Mouse (Mus musculus): ENCODE results near the gene Zbtb32.

The Zbtb32 gene

GRCm38 (mm10) chr7:30600651-30601050 lies 1.9 kb upstream of the Zbtb32 start:
- DNase-seq (ENCODE audit: low spot score) = no peak

GRCm38 (mm10) chr7:30599933-30600353 lies 1.2 kb upstream of the Zbtb32 start:
- peak; percentile 80 for DNase-seq (ENCODE audit: low spot score)

DNA sequence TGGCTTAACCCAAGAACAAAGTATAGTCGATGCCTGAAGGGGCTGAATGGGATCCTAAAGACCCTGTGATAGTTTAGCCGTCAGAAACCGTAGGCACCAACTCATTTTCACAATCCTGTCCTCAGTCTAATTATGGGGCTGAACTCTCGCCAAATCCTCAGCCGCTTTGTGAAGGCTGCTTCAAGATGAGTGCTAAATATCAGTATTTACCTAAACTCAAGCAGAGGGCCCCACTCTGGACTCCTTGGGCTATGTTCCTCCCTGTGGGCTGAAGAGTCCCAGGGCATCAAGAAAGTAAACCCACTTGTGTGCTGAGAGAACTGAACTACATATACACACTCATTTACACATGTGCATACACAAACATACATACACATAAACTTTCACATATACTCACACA lies 1.9 kb downstream of the Zbtb32 start:
- no peak for DNase-seq (ENCODE audit: low spot score)

DNA sequence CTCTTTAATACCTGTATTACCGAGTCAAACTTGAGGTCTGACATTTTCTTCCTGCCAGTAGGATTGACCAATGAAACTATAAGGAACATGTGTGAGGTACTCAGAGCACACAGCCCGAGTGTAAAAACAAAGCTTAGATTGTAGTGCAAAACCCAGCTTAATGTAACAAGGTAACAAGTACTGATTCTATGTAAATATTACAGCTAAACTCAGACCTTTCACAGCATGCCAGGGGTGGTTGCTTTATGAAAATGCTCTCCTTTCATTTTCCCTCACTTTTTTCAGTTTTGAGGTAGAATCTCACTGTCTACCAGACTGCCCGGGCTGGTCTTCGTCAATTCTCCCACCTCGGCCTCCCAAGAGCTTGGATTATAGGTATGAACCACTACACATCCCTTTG lies 2.6 kb downstream of the Zbtb32 start:
- no peak for DNase-seq (ENCODE audit: low spot score)

DNA sequence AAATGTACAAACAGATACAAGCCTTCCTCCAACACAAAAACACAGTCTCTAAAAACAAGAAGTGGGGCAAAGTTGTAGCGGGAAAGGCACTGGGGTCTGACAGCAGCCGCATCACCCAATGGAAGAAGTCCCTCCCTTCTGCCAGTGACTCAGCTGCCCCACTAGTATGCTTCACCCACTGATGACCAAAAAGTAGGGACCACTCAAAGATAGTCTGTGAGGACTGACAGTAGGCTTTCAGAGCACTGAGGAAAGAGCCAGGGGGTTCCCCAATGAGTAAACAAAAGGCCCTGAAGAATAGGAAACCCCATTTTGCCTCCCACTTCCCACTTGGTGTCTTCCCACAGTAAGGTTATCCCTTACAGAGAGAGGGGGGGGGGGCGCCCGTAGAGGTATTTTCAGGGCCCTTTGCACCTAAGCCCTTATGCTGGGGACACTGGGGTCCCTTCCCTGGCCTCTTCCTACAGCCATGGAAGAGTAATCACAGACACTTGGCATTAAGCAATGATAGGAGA lies 4.1 kb downstream of the Zbtb32 start:
- DNase-seq (ENCODE audit: low spot score) = no peak

DNA sequence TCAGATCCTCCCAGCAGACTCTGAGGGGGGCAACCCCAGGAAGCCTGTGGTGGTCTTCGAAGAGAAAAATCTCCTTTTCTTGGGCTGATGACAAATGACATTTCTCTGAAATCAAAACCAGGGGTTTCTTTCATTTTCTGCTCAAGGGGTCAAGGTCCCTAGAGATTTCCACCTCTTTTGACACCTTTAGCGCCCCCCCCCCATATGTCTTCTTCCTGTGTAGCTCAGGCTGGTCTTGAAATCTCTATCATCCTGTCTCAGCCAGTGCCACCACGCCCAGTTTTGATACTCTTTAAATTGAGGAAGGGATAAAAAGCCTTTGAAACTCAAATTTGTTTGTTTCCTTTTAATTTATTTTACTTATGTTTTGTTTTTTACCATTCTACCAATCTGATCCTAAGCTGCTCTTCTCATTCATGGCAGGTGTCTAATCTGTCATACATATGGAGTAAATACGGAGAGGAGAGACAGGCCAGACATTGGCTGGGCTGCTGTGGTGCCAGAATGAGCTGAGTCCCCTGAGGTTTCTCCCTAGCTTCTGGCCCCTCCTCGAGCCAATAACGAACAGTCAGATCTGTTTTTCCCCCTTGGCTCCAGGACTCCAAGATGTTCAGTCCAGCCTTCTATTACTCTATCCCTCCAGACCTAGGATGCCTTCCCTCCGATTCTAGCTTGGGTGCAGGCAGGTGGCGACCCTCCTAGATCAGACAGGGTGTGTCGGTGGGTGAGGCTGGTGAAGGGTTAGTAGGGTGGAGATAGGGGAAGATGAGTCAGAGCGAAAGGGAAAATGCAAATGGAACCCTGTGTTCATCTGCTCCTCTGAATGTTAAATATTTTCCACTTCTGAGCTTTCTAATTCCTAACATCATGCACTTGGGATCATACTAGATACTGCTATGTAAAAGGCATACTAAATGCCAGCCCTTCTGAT lies 4.9 kb downstream of the Zbtb32 start:
- no peak for DNase-seq (ENCODE audit: low spot score)

GRCm38 (mm10) chr7:30592772-30593423 lies 5.8 kb downstream of the Zbtb32 start:
- DNase-seq (ENCODE audit: low spot score) = no peak

DNA sequence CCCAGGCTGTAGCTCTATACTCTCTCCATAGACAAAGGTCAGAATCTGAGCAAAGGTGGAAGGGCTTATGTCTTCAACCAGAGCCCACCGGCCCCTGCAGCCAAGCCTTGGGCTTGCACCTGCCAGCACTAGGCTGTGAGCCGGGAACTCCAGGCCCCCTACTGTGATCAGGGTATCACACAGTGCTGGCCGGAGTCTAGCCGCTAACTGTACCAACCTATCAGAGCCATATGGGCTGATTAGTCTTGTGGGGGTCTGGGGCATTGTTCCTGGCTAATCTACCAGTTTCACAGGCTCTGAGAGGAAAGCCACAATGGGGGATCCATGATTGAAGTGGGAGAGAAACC lies 7.1 kb downstream of the Zbtb32 start:
- no peak for DNase-seq (ENCODE audit: low spot score)

DNA sequence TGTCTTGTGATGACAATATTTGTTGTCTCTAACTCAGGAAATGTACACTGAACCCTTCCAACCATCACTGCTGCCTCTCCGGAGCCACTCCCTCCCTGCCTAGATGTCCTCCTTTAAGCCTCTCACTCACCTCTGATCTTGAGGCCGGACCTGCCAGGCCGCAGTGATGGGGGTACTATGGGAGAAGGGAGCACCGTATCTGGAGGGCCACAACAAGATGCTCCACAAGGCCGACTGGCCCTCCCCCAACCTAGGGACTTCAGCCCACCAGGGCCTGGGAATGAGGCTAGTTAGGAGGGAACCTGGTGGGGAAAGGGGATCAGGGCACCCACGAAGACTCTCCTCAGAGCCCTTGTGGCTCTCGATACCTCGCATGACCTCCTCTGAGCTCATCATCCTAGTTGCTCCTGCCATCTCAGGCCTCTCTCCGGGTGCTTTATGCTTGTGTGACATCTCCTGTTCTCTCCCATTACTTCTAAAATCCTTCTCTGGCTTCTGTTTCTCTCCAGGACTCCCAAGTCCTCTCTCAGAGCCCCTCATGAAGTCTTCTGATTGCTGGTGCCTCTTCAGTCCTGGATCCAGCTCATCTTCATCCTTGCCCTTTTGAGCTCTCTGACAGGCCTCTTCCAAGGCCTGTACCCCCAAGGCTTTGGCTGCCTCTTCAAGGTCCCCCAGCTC lies 7.6 kb downstream of the Zbtb32 start:
- no peak for DNase-seq (ENCODE audit: low spot score)

- peak; percentile 81 for DNase-seq (ENCODE audit: low spot score)
These were observed 9.0 kb downstream of the Zbtb32 start for GRCm38 (mm10) chr7:30589435-30590301.

GRCm38 (mm10) chr7:30588676-30589434 lies 9.9 kb downstream of the Zbtb32 start, which contains the start of gene Kmt2b:
Gene Kmt2b, minus strand, starts transcription at chr7:30588726.
- peak; percentile 86 for DNase-seq (ENCODE audit: low spot score)

DNA sequence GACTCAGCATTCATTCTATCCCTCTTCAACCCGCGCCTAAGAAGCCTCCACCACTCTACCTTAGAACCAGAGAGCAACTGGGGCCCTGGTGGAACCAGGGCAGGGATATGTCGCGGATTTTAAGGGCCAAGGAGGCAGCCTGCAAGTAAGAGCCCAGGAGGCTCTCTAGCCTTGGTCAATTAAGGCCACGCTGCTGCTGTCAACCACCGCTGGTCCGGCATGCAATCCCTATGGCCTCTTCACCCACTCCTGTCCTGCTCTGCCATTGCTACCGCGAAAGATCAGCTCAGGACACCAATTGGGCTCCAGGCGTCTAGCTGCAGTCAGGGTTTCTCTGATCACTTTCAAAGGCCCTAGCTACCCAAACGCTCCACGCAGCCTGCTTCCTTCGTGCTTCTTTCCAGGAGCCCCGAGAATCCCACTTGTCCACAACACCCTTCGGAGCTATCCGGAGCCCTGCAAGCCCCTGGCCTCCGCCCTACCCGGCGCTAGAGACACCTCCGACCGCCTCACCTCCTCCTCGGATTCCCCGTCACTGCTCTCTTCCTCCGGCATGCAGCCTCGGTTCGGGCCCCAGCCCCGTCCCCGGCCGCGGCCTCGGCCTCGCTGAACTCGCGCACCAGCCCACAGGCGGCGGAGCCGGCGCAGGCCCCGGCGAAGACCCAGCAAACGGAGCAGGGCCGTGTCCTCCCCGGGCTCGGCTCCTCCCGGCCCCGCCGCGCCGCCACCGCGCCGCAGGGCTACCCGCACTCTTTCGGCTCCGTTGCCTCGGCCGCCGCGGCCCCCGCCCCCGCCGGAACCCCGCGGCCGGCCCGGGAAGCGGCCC lies 10.7 kb downstream of the Zbtb32 start:
- peak; percentile 48 for DNase-seq (ENCODE audit: low spot score)

DNA sequence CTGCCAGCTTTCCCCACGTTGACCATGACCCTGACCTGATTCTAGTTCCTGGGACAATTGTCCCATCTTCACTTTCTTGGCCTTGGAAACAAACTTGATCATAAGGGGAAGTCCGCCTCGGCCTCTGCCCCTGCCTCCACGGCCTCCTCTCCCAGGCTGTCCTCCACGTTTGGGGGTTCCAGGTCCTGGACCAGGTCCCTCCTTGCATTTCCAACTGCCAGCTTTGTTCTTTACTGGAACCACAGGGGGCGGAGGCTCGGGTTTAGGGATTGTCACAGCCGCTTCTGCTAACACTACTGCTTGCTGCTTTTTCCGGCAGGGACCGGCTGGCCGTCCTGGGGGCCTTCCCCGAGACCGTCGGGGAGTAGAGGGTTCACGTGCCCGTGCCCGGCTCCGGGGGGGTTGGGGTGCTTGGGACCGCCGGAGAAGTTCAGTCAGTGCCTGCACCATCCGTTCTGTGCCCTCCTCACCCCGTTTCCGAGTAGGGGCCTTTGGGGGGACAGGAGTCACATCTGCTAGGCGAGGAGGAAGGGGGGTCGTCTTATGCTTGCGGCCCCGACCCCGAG lies 12.2 kb downstream of the Zbtb32 start:
- no peak for DNase-seq (ENCODE audit: low spot score)

DNA sequence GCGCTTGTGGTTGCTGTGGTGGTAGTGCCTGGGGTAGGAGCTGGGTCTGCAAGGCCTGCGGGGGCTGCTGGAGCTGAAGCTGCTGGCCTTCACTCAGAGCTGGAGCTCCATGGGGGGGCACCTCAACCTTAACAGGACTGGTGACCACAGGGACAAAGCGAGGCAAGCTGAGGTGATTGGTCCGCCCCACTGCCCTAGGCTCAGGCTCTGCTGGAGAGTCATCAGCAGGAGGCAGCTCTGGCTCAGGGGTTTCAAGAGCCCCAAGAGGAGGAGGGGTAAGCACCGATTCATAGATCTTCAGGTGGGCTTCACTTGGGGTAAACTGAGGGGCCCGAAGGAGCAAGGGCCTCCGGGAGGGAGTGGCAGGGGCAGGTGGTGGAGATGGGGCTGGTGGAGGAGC lies 13.5 kb downstream of the Zbtb32 start:
- DNase-seq (ENCODE audit: low spot score) = no peak

GRCm38 (mm10) chr7:30584339-30584738 lies 14.4 kb downstream of the Zbtb32 start:
- DNase-seq (ENCODE audit: low spot score) = no peak

DNA sequence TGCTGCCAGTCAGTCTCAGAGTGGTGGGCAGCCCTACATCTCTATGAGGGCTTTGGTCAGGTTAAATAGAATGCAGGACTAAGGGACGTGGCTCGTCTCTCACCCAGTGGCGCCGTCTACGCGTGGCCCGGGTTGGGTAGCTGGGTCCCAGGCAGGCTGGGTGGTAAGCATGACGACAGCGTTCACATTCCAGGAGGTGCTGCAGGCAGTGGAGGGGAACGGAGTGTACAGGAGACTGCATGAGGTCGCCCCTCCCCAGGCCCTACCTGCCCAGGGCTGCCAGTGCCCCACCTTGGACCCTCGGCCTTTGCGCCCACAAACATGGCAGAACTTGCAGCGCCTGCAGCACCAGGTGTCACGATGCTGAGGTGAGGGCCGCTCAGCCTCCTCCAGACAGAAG lies 17.2 kb downstream of the Zbtb32 start:
- DNase-seq (ENCODE audit: low spot score) = no peak

- no peak for DNase-seq (ENCODE audit: low spot score)
These were observed 18.8 kb downstream of the Zbtb32 start for GRCm38 (mm10) chr7:30579950-30580349.

DNA sequence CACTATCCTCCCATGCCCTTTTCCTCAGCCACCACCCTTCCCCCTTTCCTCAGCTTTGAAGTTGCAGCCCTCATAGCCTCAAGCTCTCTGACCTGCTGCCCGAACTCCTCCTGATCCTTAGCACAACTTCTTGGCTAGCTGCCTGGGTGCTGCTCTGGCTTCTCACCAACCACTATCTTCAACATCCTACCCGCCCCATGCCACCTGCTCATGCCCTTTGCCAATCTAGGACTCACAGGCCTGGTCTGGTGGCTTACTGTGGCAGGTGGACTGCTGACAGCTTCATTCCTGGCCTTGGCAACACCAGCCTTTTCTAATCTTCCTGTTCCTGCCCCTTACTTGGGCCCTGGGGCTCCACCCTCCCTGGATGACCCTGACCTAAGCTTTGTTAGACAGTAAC lies 25.7 kb downstream of the Zbtb32 start:
- DNase-seq (ENCODE audit: low spot score) = peak; percentile 31

- DNase-seq (ENCODE audit: low spot score) = no peak
These were observed 26.3 kb downstream of the Zbtb32 start for GRCm38 (mm10) chr7:30572389-30572788.

GRCm38 (mm10) chr7:30567555-30567954 lies 31.2 kb downstream of the Zbtb32 start:
- DNase-seq (ENCODE audit: low spot score) = no peak
